Mouse (Mus musculus) lung, adult 2 months (tissue): ENCODE measurements around the gene Gm17455.

Experiments used
- CTCF ChIP-seq: fragments of 200-500 bp; IDR thresholded peaks from 2 replicates; pipeline ENCODE4 v1.5.1; 2011; ENCODE audit warnings: mild to moderate bottlenecking, low read length, control low read depth; ENCODE audit not compliant: insufficient read depth
- POLR2A ChIP-seq: fragments of 200-500 bp; IDR thresholded peaks from 2 replicates; pipeline ENCODE4 v1.6.1; 2011; ENCODE audit warnings: low read depth, mild to moderate bottlenecking, control low read depth, low read length, borderline replicate concordance; ENCODE audit errors: extremely low read depth

GRCm38 (mm10) chr10:60358776-60359175 lies 40.8 kb upstream of the Gm17455 start:
- TF ChIP-seq CTCF (no peak), POLR2A (no peak)
